19 mouse cellular contexts compared by ENCODE assay signal in genomic region chr4:66873342-66873741, GRCm38 (mm10).
"Had no signal": no experiment of that assay in that cellular context is flagged by ENCODE, and none has a peak within 500 bp of the region (broad histone marks: within the 10 kb centered on the region; RNA-seq: fewer than 3 reads in every experiment).

No protein-coding gene starts in this region.

- H3K36me3 ChIP-seq: lung, embryonic 15.5 days; midbrain, embryonic 12.5 days; neural tube, embryonic 12.5 days had no signal

- DNase-seq: liver, postnatal 0 days; lung, adult 2 months; lung, postnatal 14 days; lung, postnatal 36 days; midbrain, embryonic 14.5 days; right cerebral cortex, adult 18-20 months; right cerebral cortex, postnatal 25 days; right cerebral cortex, postnatal 4 days; spleen, adult 18-20 months; thymus, adult 2 months; thymus, postnatal 25 days; thymus, postnatal 4 days had no signal

- H3K9ac ChIP-seq: liver, postnatal 0 days; lung, embryonic 15.5 days; midbrain, embryonic 12.5 days; neural tube, embryonic 12.5 days had no signal

- H3K27ac ChIP-seq: lung, embryonic 15.5 days; macrophage; midbrain, embryonic 12.5 days; neural tube, embryonic 12.5 days had no signal

- ATAC-seq: liver, postnatal 0 days; lung, postnatal 0 days; midbrain, embryonic 16.5 days had no signal

- H3K4me1 ChIP-seq: lung, embryonic 15.5 days; megakaryocyte, embryonic 14.5 days; neural tube, embryonic 12.5 days had no signal

- H3K27me3 ChIP-seq: lung, embryonic 15.5 days; megakaryocyte, embryonic 14.5 days; midbrain, embryonic 12.5 days; neural tube, embryonic 12.5 days had no signal

- H3K9me3 ChIP-seq: lung, embryonic 15.5 days; midbrain, embryonic 12.5 days; neural tube, embryonic 12.5 days had no signal

- H3K4me2 ChIP-seq: lung, embryonic 15.5 days; midbrain, embryonic 12.5 days; neural tube, embryonic 12.5 days had no signal

- H3K4me3 ChIP-seq: lung, embryonic 15.5 days; megakaryocyte, embryonic 14.5 days; midbrain, embryonic 12.5 days; neural tube, embryonic 12.5 days had no signal
